Mouse (Mus musculus): ENCODE results near the gene Rnpc3. TPM values are rescaled to one million over a fixed set of nuclear protein-coding genes. Genes with fewer than 3 reads are reported as not detected.

Gene Rnpc3
- polyA plus RNA-seq, 1 experiment from 2014 or later = 37.3 TPM

DNA sequence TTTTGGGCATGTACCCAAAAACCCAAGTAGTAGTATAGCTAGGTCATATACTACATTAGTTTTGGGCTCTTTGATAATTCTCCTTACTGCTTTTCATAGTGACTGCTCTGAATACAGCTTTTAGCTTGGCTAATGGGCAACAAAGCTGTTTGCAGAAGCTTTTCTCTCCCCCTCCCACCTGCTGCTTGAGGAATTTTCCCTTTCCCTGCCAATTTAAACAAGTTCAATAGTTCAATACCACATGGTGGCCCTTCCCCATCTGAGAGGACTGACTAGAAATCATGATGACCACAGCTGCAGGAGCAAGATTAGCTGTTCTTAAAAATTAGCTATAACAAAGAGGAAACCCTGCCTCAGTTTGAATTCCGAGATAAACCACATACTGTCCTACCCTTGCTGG is 39.1 kb downstream of the Rnpc3 start:
- Histone ChIP-seq H3K27ac (ENCODE audit: low read length) (no peak overlapping the region), H3K36me3 (ENCODE audit: control insufficient read depth, insufficient read depth, low read length) (no peaks in the 10 kb centered on the region), H3K9ac (ENCODE audit: low read length) (no peak overlapping the region), H3K27me3 (ENCODE audit: control insufficient read depth, insufficient read depth, low read depth, low read length) (no peaks in the 10 kb centered on the region), H3K9me3 (ENCODE audit: control insufficient read depth, low read length) (no peaks in the 10 kb centered on the region), H3K4me3 (ENCODE audit: low read length) (no peak overlapping the region), H3K4me1 (replicated peaks; ENCODE audit: control insufficient read depth, insufficient read depth, low read length) (no peaks in the 10 kb centered on the region), H3K4me2 (ENCODE audit: low read depth, low read length) (no peak overlapping the region)
- ATAC-seq (ENCODE audit: low read depth) = no peak
- WGBS = 82% methylated on average over 1 of the region's 1 CpGs

DNA sequence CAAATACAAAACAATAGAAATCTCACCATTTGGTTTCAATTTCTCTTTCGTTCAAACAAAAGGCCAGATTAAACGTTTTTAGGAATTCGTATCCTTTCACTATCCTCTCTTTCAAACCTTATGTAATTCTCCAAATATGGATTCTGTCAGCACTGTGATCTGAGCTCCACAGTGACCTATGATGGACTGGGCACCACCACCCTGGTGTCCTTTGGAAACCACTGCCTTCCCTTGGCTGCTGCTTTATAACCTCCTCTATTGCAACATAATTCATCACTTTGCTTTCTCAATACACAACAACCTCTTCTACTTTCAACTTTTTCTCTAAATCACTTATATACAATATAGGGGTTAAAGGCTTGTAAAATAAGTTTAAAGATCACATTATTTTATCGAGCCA is 55.4 kb downstream of the Rnpc3 start:
- no peak overlapping the region for H3K4me2 ChIP-seq (ENCODE audit: low read depth, low read length)
- H3K27me3 ChIP-seq (ENCODE audit: control insufficient read depth, insufficient read depth, low read depth, low read length) = no peaks in the 10 kb centered on the region
- no peaks in the 10 kb centered on the region for H3K36me3 ChIP-seq (ENCODE audit: control insufficient read depth, insufficient read depth, low read length)
- no peaks in the 10 kb centered on the region for H3K4me1 ChIP-seq (replicated peaks; ENCODE audit: control insufficient read depth, insufficient read depth, low read length)
- no peaks in the 10 kb centered on the region for H3K9me3 ChIP-seq (ENCODE audit: control insufficient read depth, low read length)
- no peak overlapping the region for H3K4me3 ChIP-seq (ENCODE audit: low read length)
- ATAC-seq (ENCODE audit: low read depth) = no peak
- H3K9ac ChIP-seq (ENCODE audit: low read length) = no peak overlapping the region
- no peak overlapping the region for H3K27ac ChIP-seq (ENCODE audit: low read length)
- WGBS = 58% methylated on average over 4 of the region's 4 CpGs

DNA sequence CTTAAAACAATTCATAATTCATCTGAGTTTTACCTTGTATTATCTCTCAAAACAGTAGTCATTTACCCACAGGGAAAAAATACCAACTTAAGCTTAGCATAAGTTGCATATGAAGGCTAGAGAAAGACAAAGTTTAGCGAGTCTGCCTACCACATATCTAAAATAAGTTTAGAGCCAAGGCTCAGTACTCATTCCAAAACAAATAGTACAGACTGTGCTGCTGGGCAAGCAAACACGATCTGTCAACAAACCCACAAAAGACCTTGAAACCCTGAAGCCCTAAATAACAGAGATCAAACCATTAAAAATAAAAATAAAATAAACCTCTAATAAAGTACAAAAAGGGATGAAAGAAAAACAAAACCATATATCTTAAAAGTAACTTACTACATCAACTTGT is 55.8 kb downstream of the Rnpc3 start:
- WGBS = 55% methylated on average over 2 of the region's 2 CpGs

DNA sequence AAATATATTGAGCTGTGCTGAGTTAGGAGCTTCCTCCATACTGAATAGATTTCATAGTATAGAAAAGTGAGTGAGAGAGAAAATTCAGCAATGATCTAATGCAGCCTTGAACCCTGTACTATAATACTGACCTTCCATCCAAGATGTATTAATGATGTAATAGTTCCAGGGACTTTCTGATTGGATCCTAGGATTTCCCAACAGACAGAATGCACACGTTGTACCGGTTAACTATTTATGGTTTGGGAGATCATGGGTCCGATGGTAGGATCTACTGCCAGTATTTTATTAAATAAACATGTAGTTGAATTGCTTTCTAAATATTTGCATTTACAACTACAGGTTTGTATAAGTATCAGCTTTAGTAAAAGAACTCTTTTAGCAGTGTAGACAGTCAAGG is 57.8 kb downstream of the Rnpc3 start:
- Histone ChIP-seq H3K36me3 (ENCODE audit: control insufficient read depth, insufficient read depth, low read length) (no peaks in the 10 kb centered on the region), H3K4me3 (ENCODE audit: low read length) (no peak overlapping the region), H3K27me3 (ENCODE audit: control insufficient read depth, insufficient read depth, low read depth, low read length) (no peaks in the 10 kb centered on the region), H3K27ac (ENCODE audit: low read length) (no peak overlapping the region), H3K9me3 (ENCODE audit: control insufficient read depth, low read length) (no peaks in the 10 kb centered on the region), H3K4me1 (replicated peaks; ENCODE audit: control insufficient read depth, insufficient read depth, low read length) (no peaks in the 10 kb centered on the region), H3K4me2 (ENCODE audit: low read depth, low read length) (no peak overlapping the region), H3K9ac (ENCODE audit: low read length) (no peak overlapping the region)
- 54% methylated on average over 3 of the region's 3 CpGs for WGBS
- no peak for ATAC-seq (ENCODE audit: low read depth)

More for the DNA sequence above, 55.8 kb downstream of the Rnpc3 start:
- Histone ChIP-seq H3K36me3 (ENCODE audit: control insufficient read depth, insufficient read depth, low read length) (no peaks in the 10 kb centered on the region), H3K4me2 (ENCODE audit: low read depth, low read length) (no peak overlapping the region), H3K9ac (ENCODE audit: low read length) (no peak overlapping the region), H3K27ac (ENCODE audit: low read length) (no peak overlapping the region), H3K27me3 (ENCODE audit: control insufficient read depth, insufficient read depth, low read depth, low read length) (no peaks in the 10 kb centered on the region), H3K4me1 (replicated peaks; ENCODE audit: control insufficient read depth, insufficient read depth, low read length) (no peaks in the 10 kb centered on the region), H3K9me3 (ENCODE audit: control insufficient read depth, low read length) (no peaks in the 10 kb centered on the region), H3K4me3 (ENCODE audit: low read length) (no peak overlapping the region)
- ATAC-seq (ENCODE audit: low read depth) = no peak

Other genes starting within 250 kb of the Rnpc3 start
- gene Amy2a1, start 97.7 kb downstream of the Rnpc3 start, polyA plus RNA-seq (2015; fragmentation: Nextera tagmentation; extraction: Ambion mirVana) = 0.19 and 2.1 TPM in 2 replicates
- gene Amy1, start 23.4 kb downstream of the Rnpc3 start, polyA plus RNA-seq (2015; fragmentation: Nextera tagmentation; extraction: Ambion mirVana) = 0.74 and 1.6 TPM in 2 replicates

Data from lung, embryonic 16.5 days (tissue).